Mouse (Mus musculus): ENCODE data around the gene Cdh4.

Gene Cdh4

DNA sequence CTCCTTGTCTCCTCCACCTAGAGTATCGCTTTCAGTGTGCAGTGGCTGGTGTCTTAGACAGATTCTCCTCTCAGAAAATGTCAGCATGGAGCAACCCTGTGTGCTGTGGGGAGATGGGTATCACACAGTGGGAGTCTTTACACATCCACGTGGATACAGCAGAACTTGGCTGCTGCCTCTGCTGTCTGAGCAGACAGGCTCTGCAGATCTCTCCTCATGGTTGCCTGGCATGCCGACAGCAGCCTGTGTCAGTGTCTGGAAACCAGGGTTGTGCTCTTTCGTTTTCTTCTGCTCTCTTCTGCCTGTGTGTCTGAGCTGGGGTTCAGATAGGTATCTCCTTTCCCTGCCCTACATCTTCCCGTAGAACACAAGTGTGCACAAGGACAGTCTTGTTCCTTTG is 237.6 kb downstream of the Cdh4 start:
- DNase-seq (ENCODE audit: low read depth, low spot score) = no peak

GRCm38 (mm10) chr2:179681386-179681785 is 239.2 kb downstream of the Cdh4 start:
- no peak for DNase-seq (ENCODE audit: low read depth, low spot score)

DNA sequence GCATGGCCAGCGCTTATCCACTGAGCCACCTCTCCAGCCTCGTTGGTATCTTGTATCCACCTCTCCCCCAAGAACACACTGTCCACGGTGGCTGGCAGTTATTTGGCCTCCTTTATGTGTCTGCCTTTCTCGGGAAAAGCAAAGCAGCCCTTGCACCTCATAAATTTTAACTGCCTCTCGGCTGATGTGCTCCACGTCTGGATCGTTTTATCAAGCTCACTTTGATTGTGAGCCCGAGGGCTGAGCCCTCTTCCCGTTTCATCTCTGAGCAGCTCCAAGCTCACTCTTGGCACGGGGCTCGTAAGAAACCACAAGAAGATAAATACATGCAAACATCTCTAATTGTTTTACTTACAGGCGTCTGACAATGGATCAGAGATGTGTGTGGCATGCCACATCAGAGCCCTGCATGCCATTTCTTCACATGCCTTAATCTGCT is 245.0 kb downstream of the Cdh4 start:
- peak; percentile 83 for DNase-seq (ENCODE audit: low read depth, low spot score)

DNA sequence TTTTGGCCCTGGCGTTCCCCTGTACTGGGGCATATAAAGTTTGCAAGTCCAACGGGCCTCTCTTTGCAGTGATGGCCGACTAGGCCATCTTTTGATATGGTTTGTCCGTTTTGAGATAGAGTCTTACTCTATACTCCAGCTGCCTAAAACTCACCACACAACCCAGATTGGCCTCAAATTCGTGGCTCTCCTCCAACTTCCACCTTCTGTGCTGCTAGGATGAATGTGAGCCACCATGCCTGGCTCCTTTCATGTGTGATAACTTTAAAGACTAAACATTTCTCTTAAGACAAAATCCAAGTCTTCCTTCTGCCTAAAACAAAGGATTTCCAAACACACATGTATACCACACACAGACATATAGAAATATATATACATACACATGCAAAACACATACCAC is 246.7 kb downstream of the Cdh4 start:
- no peak for DNase-seq (ENCODE audit: low read depth, low spot score)

- DNase-seq (ENCODE audit: low read depth, low spot score) = no peak
Observed at GRCm38 (mm10) chr2:179689761-179690160, 247.5 kb downstream of the Cdh4 start.

GRCm38 (mm10) chr2:179690571-179690970 is 248.3 kb downstream of the Cdh4 start:
- no peak for DNase-seq (ENCODE audit: low read depth, low spot score)

DNA sequence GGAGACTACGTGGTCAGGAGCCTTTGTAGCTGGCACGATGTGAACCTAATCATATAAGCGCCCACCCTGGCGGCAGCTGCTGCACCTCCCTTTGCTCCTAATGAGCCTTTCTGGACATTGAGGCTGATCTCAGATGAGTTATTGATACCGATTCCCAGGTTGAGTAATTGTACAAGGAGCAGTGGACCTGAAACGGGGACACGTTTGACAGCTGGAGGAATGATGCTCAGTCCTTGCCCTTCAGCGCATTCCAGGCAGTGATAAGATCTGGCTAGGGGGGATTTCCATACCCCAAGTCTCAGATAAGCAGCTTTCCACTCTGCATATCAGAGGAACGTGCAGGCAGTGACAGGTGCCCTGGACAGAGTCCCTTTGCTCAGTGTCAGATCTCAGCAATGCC is 252.7 kb downstream of the Cdh4 start:
- DNase-seq (ENCODE audit: low read depth, low spot score) = no peak

DNA sequence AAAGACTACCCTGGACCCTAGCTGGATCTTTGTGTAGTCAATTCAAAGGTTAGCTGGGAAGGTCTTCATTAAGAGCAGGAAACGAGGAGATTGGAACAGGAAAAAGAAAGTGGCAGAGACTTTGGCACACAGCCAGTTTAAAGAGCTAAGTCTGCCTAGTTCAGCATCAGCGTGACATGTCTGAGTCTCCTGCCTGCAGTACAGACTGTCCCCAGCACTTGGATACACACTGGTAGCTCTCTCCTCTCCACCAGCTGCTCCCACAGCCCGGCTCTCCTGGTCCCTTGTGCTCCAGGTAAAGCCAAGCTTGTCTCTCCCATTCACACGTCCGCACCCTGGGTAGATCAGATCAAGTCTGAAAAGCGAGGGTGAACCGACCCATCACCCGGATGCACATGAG is 255.4 kb downstream of the Cdh4 start:
- no peak for DNase-seq (ENCODE audit: low read depth, low spot score)

DNA sequence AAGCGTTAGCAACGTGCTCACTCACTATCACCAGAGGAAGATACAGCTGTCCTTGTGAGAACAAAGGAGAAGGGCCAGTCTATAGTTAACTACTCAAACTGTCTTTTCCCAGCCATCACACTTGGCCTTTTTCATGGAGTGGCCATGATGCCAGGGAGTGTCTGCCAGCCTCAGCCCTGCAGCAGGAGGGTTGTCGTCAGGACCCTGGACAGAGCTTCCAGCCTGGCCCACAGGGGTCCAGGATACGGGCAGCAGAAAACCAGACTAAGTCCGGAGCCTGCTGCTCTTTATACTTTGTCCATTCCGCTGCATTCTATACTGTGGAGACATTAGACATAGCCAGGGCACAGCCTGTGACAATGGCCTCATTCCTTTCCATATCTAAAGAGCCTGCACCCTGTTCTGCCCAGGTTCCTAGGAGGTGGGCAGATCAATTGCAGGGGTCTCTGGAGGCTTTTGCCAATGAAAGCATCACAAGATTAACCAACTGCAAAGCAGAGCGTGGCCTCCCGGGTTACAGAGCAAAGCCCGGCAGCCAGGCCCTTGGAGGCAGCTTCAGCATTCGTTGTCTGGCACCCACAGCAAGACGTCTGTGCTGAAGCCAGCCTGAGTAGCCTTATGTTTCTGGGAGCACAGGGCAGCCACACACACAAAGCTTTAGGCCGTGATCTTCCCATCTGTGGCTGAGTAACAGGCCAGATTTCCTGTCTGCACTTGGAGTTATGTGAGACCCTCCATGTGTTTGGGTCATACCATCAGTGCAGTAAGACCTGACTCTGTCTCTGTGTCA is 256.2 kb downstream of the Cdh4 start:
- peak; percentile 80 for DNase-seq (ENCODE audit: low read depth, low spot score)

DNA sequence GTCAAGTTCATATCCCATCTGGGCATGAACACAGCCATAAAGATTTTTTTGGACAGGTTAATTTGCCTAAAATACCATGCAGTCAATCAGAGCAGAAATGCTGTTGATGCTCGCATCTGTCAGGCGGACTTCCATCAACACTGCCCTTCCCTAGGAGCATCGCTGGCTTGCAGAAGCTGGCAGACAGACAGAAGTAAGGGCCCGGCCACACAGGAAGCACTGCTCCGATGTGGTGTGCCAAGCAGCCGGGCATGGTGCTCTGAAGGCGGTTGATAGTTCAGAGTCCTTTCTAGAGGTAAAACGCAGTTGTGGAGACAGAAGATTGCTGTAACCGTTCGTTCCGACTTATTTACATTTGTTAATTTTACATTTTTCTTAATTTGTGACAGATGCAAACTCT is 262.8 kb downstream of the Cdh4 start:
- DNase-seq (ENCODE audit: low read depth, low spot score) = no peak

DNA sequence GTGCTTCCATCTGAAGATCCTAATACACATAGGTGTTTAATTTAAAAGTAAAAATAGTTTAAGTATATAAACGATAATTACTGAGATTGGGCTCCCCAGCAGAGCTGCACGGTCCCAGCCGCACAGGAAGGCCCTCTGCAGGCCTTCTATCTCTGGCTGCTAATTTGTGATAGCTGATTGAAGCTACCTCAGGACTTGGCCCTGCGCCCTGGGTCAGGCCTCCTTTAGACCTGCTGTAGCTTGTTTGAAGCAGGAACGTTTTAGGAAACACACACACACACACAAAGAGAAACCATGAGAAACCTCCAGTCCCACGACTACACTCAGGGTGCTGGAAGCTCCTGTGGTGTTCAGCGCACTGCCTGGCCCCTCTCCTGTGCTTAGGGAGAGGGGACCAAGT is 263.2 kb downstream of the Cdh4 start:
- DNase-seq (ENCODE audit: low read depth, low spot score) = no peak

DNA sequence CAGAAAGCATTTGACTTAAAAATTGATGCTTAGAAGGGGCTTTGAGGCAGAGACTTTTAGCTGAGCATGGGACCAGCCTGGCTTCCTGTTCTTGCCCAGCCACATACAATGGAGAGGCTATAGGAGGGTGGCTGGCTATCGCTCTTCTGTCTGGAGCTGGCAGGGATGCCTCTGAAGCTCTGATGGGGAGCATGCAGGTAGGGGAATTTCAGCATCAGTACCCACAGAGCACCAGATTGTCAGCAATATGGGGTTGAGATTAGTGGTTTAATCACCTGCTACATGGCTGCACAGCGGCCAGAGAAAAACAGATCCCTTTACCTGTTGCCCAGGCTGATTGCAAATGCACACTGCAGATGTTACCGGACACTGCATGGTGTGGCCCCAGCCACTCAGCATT is 264.4 kb downstream of the Cdh4 start:
- DNase-seq (ENCODE audit: low read depth, low spot score) = no peak

GRCm38 (mm10) chr2:179709111-179709510 is 266.9 kb downstream of the Cdh4 start:
- DNase-seq (ENCODE audit: low read depth, low spot score) = no peak

GRCm38 (mm10) chr2:179712690-179713089 is 270.5 kb downstream of the Cdh4 start:
- DNase-seq (ENCODE audit: low read depth, low spot score) = no peak

- DNase-seq (ENCODE audit: low read depth, low spot score) = no peak
Observed at GRCm38 (mm10) chr2:179713326-179713725, 271.1 kb downstream of the Cdh4 start.

DNA sequence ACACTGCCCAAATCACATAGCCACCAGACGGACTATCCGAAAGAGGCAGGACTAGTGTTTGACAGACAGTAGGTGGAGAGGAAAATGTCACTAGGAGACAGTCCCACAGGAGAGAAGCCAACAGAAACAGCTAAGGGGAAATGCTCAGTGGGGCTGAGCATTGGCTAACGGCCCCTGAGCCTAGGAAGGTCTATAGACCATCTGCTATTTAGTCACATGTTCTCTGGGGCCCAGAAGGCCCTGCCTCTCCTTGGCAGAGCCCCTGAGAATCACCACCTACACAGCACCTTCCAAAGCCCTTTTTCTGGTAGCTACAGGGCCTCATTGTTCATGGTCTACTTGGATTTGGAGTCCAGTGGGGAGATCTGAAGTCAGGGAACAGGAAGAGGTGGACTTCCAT is 271.9 kb downstream of the Cdh4 start:
- no peak for DNase-seq (ENCODE audit: low read depth, low spot score)

DNA sequence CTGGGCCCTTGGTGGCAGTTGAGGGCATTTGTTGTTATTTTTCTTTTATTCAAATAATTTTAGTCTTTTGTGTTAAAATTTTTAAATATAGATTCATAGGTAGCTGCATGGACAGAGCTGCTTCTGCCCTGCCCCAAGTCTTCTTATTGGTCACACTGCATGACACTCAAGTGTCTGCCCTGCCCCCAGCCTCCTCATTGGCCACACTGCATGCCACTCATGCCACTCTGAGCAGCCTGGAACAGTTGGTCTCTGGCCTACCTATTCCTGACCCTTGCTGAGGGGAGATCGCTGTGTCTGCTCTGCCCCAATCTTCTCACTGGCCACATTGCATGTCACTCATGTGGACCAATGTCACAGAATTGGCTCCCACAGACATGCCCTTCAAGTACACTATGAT is 273.1 kb downstream of the Cdh4 start:
- DNase-seq (ENCODE audit: low read depth, low spot score) = no peak

DNA sequence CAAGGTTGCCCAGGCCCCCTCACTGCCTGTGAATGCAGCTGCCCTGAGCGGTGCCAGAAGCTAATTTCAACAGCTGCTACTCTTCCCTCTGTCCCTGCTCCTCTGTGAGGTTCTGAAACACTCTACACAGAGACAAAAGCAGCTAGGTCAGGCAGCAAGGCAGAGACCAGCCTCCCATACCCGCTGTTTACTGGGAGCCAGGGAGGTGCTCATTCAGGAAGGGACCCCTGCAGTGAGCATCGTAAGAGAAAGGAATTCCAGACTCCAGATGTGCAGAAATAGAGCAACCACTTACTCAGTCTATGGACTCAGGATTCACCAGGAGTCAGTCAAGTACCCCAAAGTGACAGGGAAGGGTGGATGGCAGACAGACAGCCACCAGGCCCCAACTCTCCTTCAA is 278.1 kb downstream of the Cdh4 start:
- no peak for DNase-seq (ENCODE audit: low read depth, low spot score)

DNA sequence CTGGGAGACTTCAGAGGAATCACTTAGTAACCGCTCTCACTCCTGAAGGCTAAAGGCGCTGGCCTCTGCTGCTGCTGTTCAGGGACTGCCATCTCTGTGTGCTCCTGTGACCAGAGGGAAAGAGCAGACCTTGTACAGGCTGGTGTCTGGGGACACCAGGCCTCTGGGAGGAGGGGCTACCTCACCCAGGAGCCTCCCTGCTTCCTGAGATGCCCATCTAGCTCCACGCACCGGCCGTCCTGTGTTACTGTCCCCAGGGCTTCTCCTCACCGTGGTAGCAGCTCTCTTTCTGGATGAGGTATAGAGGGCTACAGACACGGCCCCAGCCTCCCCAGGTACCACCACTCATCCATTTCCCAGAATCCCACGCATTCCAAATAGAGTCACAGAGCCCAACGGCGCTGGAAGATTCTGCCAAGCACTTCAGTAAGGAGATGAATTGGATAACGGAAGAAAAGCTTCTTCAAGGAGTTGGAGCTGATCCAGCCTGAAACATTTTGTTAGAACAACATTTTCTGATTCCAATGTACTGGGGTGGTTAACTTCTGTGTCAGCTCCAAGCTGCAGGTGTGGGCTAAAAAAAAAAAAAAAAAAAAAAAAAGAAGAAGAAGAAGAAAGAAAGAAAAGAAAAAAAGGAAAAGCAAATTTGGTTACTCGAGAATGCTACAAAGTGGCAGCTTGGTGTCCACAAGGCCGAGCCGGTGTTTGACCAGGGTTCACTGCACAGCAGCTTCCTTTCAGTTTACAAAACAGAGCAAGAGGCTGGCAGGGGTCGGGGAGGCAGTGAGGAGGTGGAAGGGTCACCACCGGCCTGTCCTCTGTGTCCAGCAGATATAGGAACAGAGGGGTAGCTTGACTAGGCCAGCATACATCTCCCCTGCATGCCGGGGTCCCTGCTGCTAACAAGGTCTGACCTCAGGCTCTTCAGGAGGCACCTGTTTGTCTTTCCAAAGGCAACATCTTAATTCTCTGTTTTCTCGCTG is 279.6 kb downstream of the Cdh4 start:
- no peak for DNase-seq (ENCODE audit: low read depth, low spot score)

GRCm38 (mm10) chr2:179722776-179723386 is 280.6 kb downstream of the Cdh4 start:
- DNase-seq (ENCODE audit: low read depth, low spot score) = no peak

DNA sequence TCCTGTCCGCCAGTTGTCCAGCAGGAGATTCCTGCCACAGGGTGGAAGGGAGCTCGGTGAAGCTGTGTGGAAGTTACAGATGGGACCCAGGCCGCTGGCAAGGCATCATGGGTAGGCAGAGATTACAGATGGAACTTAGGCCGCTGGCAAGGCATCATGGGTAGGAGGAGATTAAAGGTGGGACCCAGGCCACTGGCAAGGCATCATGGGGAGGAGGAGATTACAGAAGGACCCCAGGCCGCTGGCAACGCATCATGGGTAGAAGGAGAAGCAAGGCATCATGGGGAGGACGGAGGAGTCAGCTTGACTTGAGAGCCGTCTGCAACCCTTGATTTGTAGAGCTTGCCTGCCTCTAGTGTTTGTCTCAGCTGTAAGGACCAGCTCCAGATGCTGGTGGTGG is 281.2 kb downstream of the Cdh4 start:
- DNase-seq (ENCODE audit: low read depth, low spot score) = no peak

GRCm38 (mm10) chr2:179729002-179729401 is 286.8 kb downstream of the Cdh4 start:
- no peak for DNase-seq (ENCODE audit: low read depth, low spot score)
